Mouse (Mus musculus) C2C12 (cell line): ENCODE results near the gene Wdr24. TPM values are rescaled to one million over a fixed set of nuclear protein-coding genes. Genes with fewer than 3 reads are reported as not detected.
A peak's percentile ranks its signal among the peaks of the same experiment; 100 is the strongest.

Experiments used
- H3K27me3 ChIP-seq: one replicate; pipeline ENCODE4 v1.6.1; 2011; ENCODE audit not compliant: control insufficient read depth, insufficient read depth, insufficient read length
- H3K36me3 ChIP-seq: one replicate; pipeline ENCODE4 v1.6.1; 2011; ENCODE audit not compliant: control insufficient read depth, insufficient read depth
- H3K4me3 ChIP-seq: one replicate; pipeline ENCODE4 v1.5.1; 2011; ENCODE audit warnings: mild to moderate bottlenecking, control low read depth; ENCODE audit not compliant: poor library complexity, insufficient read depth, severe bottlenecking
- H3K79me2 ChIP-seq: one replicate; pipeline ENCODE4 v1.6.1; 2011; ENCODE audit not compliant: control insufficient read depth, insufficient read depth
- H3K79me3 ChIP-seq: one replicate; pipeline ENCODE4 v1.6.1; 2011; ENCODE audit warnings: low read depth, control low read depth
- H3ac ChIP-seq: one replicate; pipeline ENCODE3; 2011; ENCODE audit warnings: low read depth; ENCODE audit not compliant: control insufficient read depth, insufficient read length
- CEBPB ChIP-seq: IDR thresholded peaks from one replicate; pipeline ENCODE4 v1.6.1; 2011; ENCODE audit warnings: low read depth, mild to moderate bottlenecking, control low read depth, moderate library complexity
- CTCF ChIP-seq: IDR thresholded peaks from one replicate; pipeline ENCODE4 v1.5.1; 2011; ENCODE audit not compliant: control insufficient read depth, insufficient read depth, insufficient read length
- FOSL1 ChIP-seq: IDR thresholded peaks from one replicate; pipeline ENCODE4 v1.8.0; 2011; ENCODE audit warnings: mild to moderate bottlenecking, low read length; ENCODE audit not compliant: poor library complexity, insufficient read depth, severe bottlenecking
- MAX ChIP-seq: IDR thresholded peaks from one replicate; pipeline ENCODE4 v1.6.1; 2011; ENCODE audit warnings: mild to moderate bottlenecking, control low read depth
- MYOD1 ChIP-seq: IDR thresholded peaks from one replicate; pipeline ENCODE4 v1.6.1; 2011; ENCODE audit warnings: low read depth; ENCODE audit not compliant: control insufficient read depth, insufficient read length
- MYOG ChIP-seq: IDR thresholded peaks from one replicate; pipeline ENCODE4 v1.6.1; 2011; ENCODE audit not compliant: control insufficient read depth, insufficient read length; ENCODE audit errors: extremely low read depth
- USF1 ChIP-seq: IDR thresholded peaks from one replicate; pipeline ENCODE4 v1.6.1; 2011; ENCODE audit warnings: low read depth, mild to moderate bottlenecking, control low read depth, moderate library complexity
- polyA plus RNA-seq: library from polyadenylated mRNA; unstranded; fragments of >200 nt; fragmentation: generic; extraction: Trizol; gene quantifications from one replicate; pipeline ENCODE4 v1.2.1, GENCODE M21; 2012; ENCODE audit warnings: missing spikeins

Wdr24 gene
- polyA plus RNA-seq, 1 experiment: 14.3 TPM

- Histone ChIP-seq H3K79me2 (peaks cover 9% of the 10 kb centered on the region), H3K4me3 (no peak overlapping the region), H3K27me3 (no peaks in the 10 kb centered on the region), H3K79me3 (no peaks in the 10 kb centered on the region), H3K36me3 (no peaks in the 10 kb centered on the region), H3ac (no peak overlapping the region)
- TF ChIP-seq MAX (no peak), CTCF (no peak), MYOG (no peak), FOSL1 (no peak), MYOD1 (no peak), USF1 (no peak), CEBPB (no peak)
These were observed 40.9 kb downstream of the Wdr24 start for GRCm38 (mm10) chr17:25864311-25864710.

- TF ChIP-seq MAX (no peak), FOSL1 (no peak), MYOG (no peak)
- Histone ChIP-seq H3ac (no peak overlapping the region), H3K36me3 (no peaks in the 10 kb centered on the region), H3K27me3 (no peaks in the 10 kb centered on the region), H3K79me2 (peaks cover 9% of the 10 kb centered on the region), H3K4me3 (no peak overlapping the region), H3K79me3 (no peaks in the 10 kb centered on the region)
These were observed 41.9 kb downstream of the Wdr24 start for GRCm38 (mm10) chr17:25865288-25865687.

GRCm38 (mm10) chr17:25866172-25866571 is 42.7 kb downstream of the Wdr24 start:
- Histone ChIP-seq H3ac (no peak overlapping the region), H3K27me3 (no peaks in the 10 kb centered on the region), H3K79me3 (no peaks in the 10 kb centered on the region), H3K79me2 (peaks cover 9% of the 10 kb centered on the region), H3K36me3 (no peaks in the 10 kb centered on the region), H3K4me3 (no peak overlapping the region)
- no peak for TF ChIP-seq CTCF
- TF ChIP-seq CEBPB: no peak
- no peak for TF ChIP-seq USF1
- no peak for TF ChIP-seq MYOG
- no peak for TF ChIP-seq MYOD1
- no peak for TF ChIP-seq FOSL1
- TF ChIP-seq MAX: no peak

- Histone ChIP-seq H3ac (peak overlapping the region; percentile 47), H3K4me3 (peak overlapping the region; percentile 45), H3K79me3 (no peaks in the 10 kb centered on the region), H3K36me3 (no peaks in the 10 kb centered on the region), H3K27me3 (no peaks in the 10 kb centered on the region), H3K79me2 (peaks cover 9% of the 10 kb centered on the region)
- TF ChIP-seq CTCF: no peak
- TF ChIP-seq CEBPB: no peak
- TF ChIP-seq MYOD1: no peak
- TF ChIP-seq MYOG: no peak
- TF ChIP-seq USF1: no peak
- TF ChIP-seq FOSL1: no peak
- no peak for TF ChIP-seq MAX
These were observed 44.0 kb downstream of the Wdr24 start for GRCm38 (mm10) chr17:25867509-25867835.

GRCm38 (mm10) chr17:25867836-25868600 is 44.6 kb downstream of the Wdr24 start:
- Histone ChIP-seq H3K79me3 (no peaks in the 10 kb centered on the region), H3ac (peak overlapping the region; percentile 75), H3K4me3 (peak overlapping the region; percentile 45), H3K27me3 (no peaks in the 10 kb centered on the region), H3K36me3 (no peaks in the 10 kb centered on the region), H3K79me2 (peaks cover 9% of the 10 kb centered on the region)
- TF ChIP-seq CEBPB (no peak), MYOD1 (no peak), CTCF (no peak), MYOG (no peak), FOSL1 (no peak), MAX (peak; percentile 33)

GRCm38 (mm10) chr17:25868601-25869191 is 45.3 kb downstream of the Wdr24 start, which contains the start of gene Mcrip2:
Gene Mcrip2, minus strand, starts transcription at chr17:25868764.
- no peaks in the 10 kb centered on the region for H3K79me3 ChIP-seq
- peaks cover 9% of the 10 kb centered on the region for H3K79me2 ChIP-seq
- H3K4me3 ChIP-seq: peak within 1 kb of the TSS; percentile 45
- TF ChIP-seq FOSL1 (no peak), USF1 (no peak), MYOD1 (no peak), MAX (no peak), CTCF (no peak), CEBPB (no peak), MYOG (no peak)
- no peaks in the 10 kb centered on the region for H3K27me3 ChIP-seq
- peak within 1 kb of the TSS; percentile 75 for H3ac ChIP-seq
- H3K36me3 ChIP-seq: no peaks in the 10 kb centered on the region
